In the genomic region with DNA sequence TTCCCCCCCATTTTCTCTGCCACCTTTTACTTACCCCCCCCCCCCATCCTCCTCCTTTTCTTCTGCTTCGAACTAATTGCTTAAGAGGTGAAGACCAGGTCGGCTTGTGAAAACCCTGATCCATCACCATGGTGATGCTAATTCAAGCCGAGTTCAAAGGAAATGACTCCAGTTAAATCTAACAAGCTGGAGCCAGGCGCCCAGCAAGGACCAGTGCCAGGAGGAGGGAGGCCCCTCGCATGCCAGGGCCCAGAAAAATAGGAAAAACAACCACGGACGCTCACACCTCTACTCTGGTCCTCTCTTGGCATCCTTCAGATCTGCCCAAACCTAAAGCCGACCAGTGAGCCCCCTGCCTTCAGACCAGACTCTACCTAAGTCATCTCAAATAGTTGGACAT, we compare ENCODE assay signal across 15 mouse cellular contexts. TPM values are rescaled to one million over a fixed set of nuclear protein-coding genes. Genes with fewer than 3 reads are reported as not detected.
DNase-seq lines count a peak whose midpoint lies in the region; ATAC-seq lines count a peak whose summit lies in the region.
"Had no signal": no experiment of that assay in that cellular context is flagged by ENCODE, and none has a peak within 500 bp of the region (broad histone marks: within the 10 kb centered on the region; RNA-seq: fewer than 3 reads in every experiment).

No protein-coding gene starts in this region.

- no peaks in the 10 kb centered on the region for H3K9me3 ChIP-seq in hindbrain, embryonic 11.5 days (ENCODE audit: control insufficient read depth, low read length)
- peaks cover 8% of the 10 kb centered on the region; the same call in 1 of the 2 replicates for H3K9me3 ChIP-seq in hindbrain, embryonic 14.5 days (ENCODE audit: control insufficient read depth, low read length)
- no peaks in the 10 kb centered on the region for H3K9me3 ChIP-seq in forebrain, embryonic 13.5 days (replicated peaks)
- H3K9me3 ChIP-seq in limb, embryonic 10.5 days (replicated peaks) = no peaks in the 10 kb centered on the region
- H3K9me3 ChIP-seq: embryonic facial prominence, embryonic 13.5 days; hindbrain, embryonic 13.5 days; liver, embryonic 13.5 days; neural tube, embryonic 12.5 days had no signal

- peak; percentile 21 for DNase-seq in hindbrain, embryonic 11.5 days (ENCODE audit: low spot score)
- no peak for DNase-seq in hindbrain, embryonic 14.5 days (ENCODE audit: low spot score)
- DNase-seq in Muller cell, postnatal 12 days (ENCODE audit: inconsistent ontology term) = peak; percentile 83
- no peak for DNase-seq in limb, embryonic 10.5 days (ENCODE audit: low spot score)
- DNase-seq in thymus, postnatal 0 days (ENCODE audit: low spot score) = no peak
- DNase-seq in cerebellum, postnatal 14 days = no peak
- DNase-seq: adrenal gland, adult 2 months; kidney, postnatal 4 days; liver, embryonic 13.5 days had no signal

- H3K27ac ChIP-seq in hindbrain, embryonic 11.5 days (ENCODE audit: low read depth, low read length) = no peak overlapping the region
- no peak overlapping the region for H3K27ac ChIP-seq in hindbrain, embryonic 14.5 days
- H3K27ac ChIP-seq in forebrain, embryonic 13.5 days = no peak overlapping the region; the same call in 1 of the 2 replicates
- peak overlapping the region; percentile 78 for H3K27ac ChIP-seq in limb, embryonic 10.5 days
- H3K27ac ChIP-seq: embryonic facial prominence, embryonic 13.5 days; hindbrain, embryonic 13.5 days; liver, embryonic 13.5 days; neural tube, embryonic 12.5 days had no signal

- no peak overlapping the region for H3K4me2 ChIP-seq in hindbrain, embryonic 11.5 days (replicated peaks; ENCODE audit: low read depth, low read length)
- no peak overlapping the region for H3K4me2 ChIP-seq in hindbrain, embryonic 14.5 days (replicated peaks)
- no peak overlapping the region for H3K4me2 ChIP-seq in forebrain, embryonic 13.5 days
- H3K4me2 ChIP-seq: embryonic facial prominence, embryonic 13.5 days; hindbrain, embryonic 13.5 days; liver, embryonic 13.5 days; neural tube, embryonic 12.5 days had no signal

- H3K9ac ChIP-seq in hindbrain, embryonic 11.5 days (ENCODE audit: low read depth, low read length) = no peak overlapping the region
- no peak overlapping the region for H3K9ac ChIP-seq in hindbrain, embryonic 14.5 days
- H3K9ac ChIP-seq in forebrain, embryonic 13.5 days = no peak overlapping the region
- H3K9ac ChIP-seq: embryonic facial prominence, embryonic 13.5 days; hindbrain, embryonic 13.5 days; liver, embryonic 13.5 days; neural tube, embryonic 12.5 days had no signal

- H3K27me3 ChIP-seq in hindbrain, embryonic 11.5 days (ENCODE audit: control insufficient read depth, insufficient read depth, low read length) = peaks cover 30% of the 10 kb centered on the region
- peaks cover 43% of the 10 kb centered on the region for H3K27me3 ChIP-seq in hindbrain, embryonic 14.5 days (ENCODE audit: control insufficient read depth, insufficient read depth, low read length)
- peaks cover 33% of the 10 kb centered on the region for H3K27me3 ChIP-seq in forebrain, embryonic 13.5 days
- peaks cover 27% of the 10 kb centered on the region for H3K27me3 ChIP-seq in limb, embryonic 10.5 days (ENCODE audit: low read depth, poor library complexity, severe bottlenecking)

- H3K4me1 ChIP-seq in hindbrain, embryonic 11.5 days (replicated peaks; ENCODE audit: control insufficient read depth, insufficient read depth, low read length) = peaks cover 2% of the 10 kb centered on the region; the same call in 1 of the 2 replicates
- H3K4me1 ChIP-seq in hindbrain, embryonic 14.5 days (replicated peaks; ENCODE audit: control insufficient read depth, insufficient read depth, low read length) = no peaks in the 10 kb centered on the region
- peaks cover 40% of the 10 kb centered on the region for H3K4me1 ChIP-seq in forebrain, embryonic 13.5 days
- H3K4me1 ChIP-seq in limb, embryonic 10.5 days = peaks cover 60% of the 10 kb centered on the region

- no peak overlapping the region for H3K4me3 ChIP-seq in hindbrain, embryonic 11.5 days (ENCODE audit: low read depth, low read length)
- H3K4me3 ChIP-seq in hindbrain, embryonic 14.5 days (replicated peaks; ENCODE audit: low read length) = no peak overlapping the region
- no peak overlapping the region for H3K4me3 ChIP-seq in forebrain, embryonic 13.5 days
- H3K4me3 ChIP-seq in limb, embryonic 10.5 days = peak overlapping the region; percentile 2; the same call in 1 of the 2 replicates
- H3K4me3 ChIP-seq: embryonic facial prominence, embryonic 13.5 days; hindbrain, embryonic 13.5 days; liver, embryonic 13.5 days; neural tube, embryonic 12.5 days had no signal

- 8% methylated on average over 8 of the region's 8 CpGs for WGBS in hindbrain, embryonic 11.5 days
- 5% methylated on average over 8 of the region's 8 CpGs for WGBS in hindbrain, embryonic 14.5 days
- WGBS in forebrain, embryonic 13.5 days = 2% methylated on average over 8 of the region's 8 CpGs
- WGBS in limb, embryonic 10.5 days = 3% methylated on average over 8 of the region's 8 CpGs

- H3K36me3 ChIP-seq in hindbrain, embryonic 11.5 days (ENCODE audit: control insufficient read depth, insufficient read depth, low read length) = no peaks in the 10 kb centered on the region
- no peaks in the 10 kb centered on the region for H3K36me3 ChIP-seq in hindbrain, embryonic 14.5 days (replicated peaks; ENCODE audit: control insufficient read depth, insufficient read depth)
- H3K36me3 ChIP-seq in forebrain, embryonic 13.5 days (ENCODE audit: poor library complexity, severe bottlenecking) = no peaks in the 10 kb centered on the region
- H3K36me3 ChIP-seq in limb, embryonic 10.5 days = no peaks in the 10 kb centered on the region
- H3K36me3 ChIP-seq: embryonic facial prominence, embryonic 13.5 days; G1E; hindbrain, embryonic 13.5 days; liver, embryonic 13.5 days; neural tube, embryonic 12.5 days had no signal

- ATAC-seq in hindbrain, embryonic 11.5 days (ENCODE audit: low FRiP score) = no peak
- no peak for ATAC-seq in hindbrain, embryonic 14.5 days (ENCODE audit: low FRiP score)
- peak; percentile 62 for ATAC-seq in forebrain, embryonic 13.5 days
- ATAC-seq in cerebellum, adult (ENCODE audit: insufficient number of reproducible peaks, low FRiP score, low TSS enrichment) = no peak

RNA-seq across cellular contexts. Expression of a gene that starts 29.5 kb away (rescaled TPM):
- 34.7 and 41.4 TPM in 2 replicates for polyA plus RNA-seq in hindbrain, embryonic 11.5 days (2014; fragmentation: Nextera tagmentation; extraction: Ambion mirVana)
- polyA plus RNA-seq in hindbrain, embryonic 14.5 days (2014; fragmentation: Nextera tagmentation; extraction: Ambion mirVana) = 7.9 and 9.6 TPM in 2 replicates
- polyA plus RNA-seq in forebrain, embryonic 13.5 days (2015; fragmentation: Nextera tagmentation; extraction: Ambion mirVana) = 7.6 and 9.1 TPM in 2 replicates
- 68.6 and 87.4 TPM in 2 replicates for polyA plus RNA-seq in limb, embryonic 10.5 days (2016; fragmentation: Nextera tagmentation; extraction: Ambion mirVana)
- polyA plus RNA-seq in thymus, postnatal 0 days (2015; fragmentation: Nextera tagmentation; extraction: Ambion mirVana) = 11.7 and 12.6 TPM in 2 replicates

RNA-seq across cellular contexts. Expression of a gene that starts 41.5 kb away (rescaled TPM):
- polyA plus RNA-seq in hindbrain, embryonic 11.5 days (2014; fragmentation: Nextera tagmentation; extraction: Ambion mirVana) = 0.82 and 2.4 TPM in 2 replicates
- not detected in 2 replicates for polyA plus RNA-seq in hindbrain, embryonic 14.5 days (2014; fragmentation: Nextera tagmentation; extraction: Ambion mirVana)
- polyA plus RNA-seq in forebrain, embryonic 13.5 days (2015; fragmentation: Nextera tagmentation; extraction: Ambion mirVana) = 0.13 TPM in 1 of 2 replicates, not detected in the other
- polyA plus RNA-seq in limb, embryonic 10.5 days (2016; fragmentation: Nextera tagmentation; extraction: Ambion mirVana) = 5.8 and 5.9 TPM in 2 replicates
- 54.0 and 60.0 TPM in 2 replicates for polyA plus RNA-seq in thymus, postnatal 0 days (2015; fragmentation: Nextera tagmentation; extraction: Ambion mirVana)
- polyA plus RNA-seq: G1E; hindbrain, embryonic 13.5 days had no signal

RNA-seq across cellular contexts. Expression of a gene that starts 59.0 kb away (rescaled TPM):
- not detected in 2 replicates for polyA plus RNA-seq in hindbrain, embryonic 11.5 days (2014; fragmentation: Nextera tagmentation; extraction: Ambion mirVana)
- not detected in 2 replicates for polyA plus RNA-seq in hindbrain, embryonic 14.5 days (2014; fragmentation: Nextera tagmentation; extraction: Ambion mirVana)
- not detected in 2 replicates for polyA plus RNA-seq in forebrain, embryonic 13.5 days (2015; fragmentation: Nextera tagmentation; extraction: Ambion mirVana)
- 0.08 TPM in 1 of 2 replicates, not detected in the other for polyA plus RNA-seq in limb, embryonic 10.5 days (2016; fragmentation: Nextera tagmentation; extraction: Ambion mirVana)
- polyA plus RNA-seq in thymus, postnatal 0 days (2015; fragmentation: Nextera tagmentation; extraction: Ambion mirVana) = 1.9 and 2.4 TPM in 2 replicates
- polyA plus RNA-seq: adrenal gland, adult 2 months; G1E; hindbrain, embryonic 13.5 days; liver, embryonic 13.5 days; neural tube, embryonic 12.5 days had no signal

Comparison
In these comparisons a context has a peak if more than half of its experiments do, and no peak if none do; other contexts are left out.
1. DNase-seq: peak in hindbrain, embryonic 11.5 days (single experiment) and Muller cell, postnatal 12 days (single experiment); none in hindbrain, embryonic 14.5 days (single experiment), limb, embryonic 10.5 days (single experiment), thymus, postnatal 0 days (single experiment) and cerebellum, postnatal 14 days (0 of 2).